Mouse (Mus musculus) liver, embryonic 12.5 days (tissue): ENCODE data around the gene Cpz. TPM values are rescaled to one million over a fixed set of nuclear protein-coding genes. Genes with fewer than 3 reads are reported as not detected.

Experiments used
- ATAC-seq: fragments of 200-750 bp; cut with Nextera tagmentation; 2 replicates; pipeline ENCODE4 v1.8.0; 2017; ENCODE audit warnings: moderate number of reproducible peaks, mild to moderate bottlenecking, moderate library complexity
- H3K27ac ChIP-seq: fragments of 300-500 bp; sonication (generic); 2 replicates; pipeline ENCODE4 v1.5.1; 2016; ENCODE audit warnings: mild to moderate bottlenecking
- H3K27me3 ChIP-seq: fragments of 300-500 bp; sonication (generic); replicated peaks from 2 replicates; pipeline ENCODE4 v1.6.1; 2016; ENCODE audit warnings: mild to moderate bottlenecking, moderate library complexity
- H3K36me3 ChIP-seq: fragments of 300-500 bp; sonication (generic); 2 replicates; pipeline ENCODE4 v1.6.1; 2016; ENCODE audit warnings: mild to moderate bottlenecking, moderate library complexity
- H3K4me1 ChIP-seq: fragments of 300-500 bp; sonication (generic); 2 replicates; pipeline ENCODE4 v1.6.1; 2016
- H3K4me2 ChIP-seq: fragments of 300-500 bp; sonication (generic); 2 replicates; pipeline ENCODE4 v1.6.1; 2016; ENCODE audit warnings: mild to moderate bottlenecking, moderate library complexity
- H3K4me3 ChIP-seq: fragments of 300-500 bp; sonication (generic); 2 replicates; pipeline ENCODE4 v1.5.1; 2016; ENCODE audit warnings: mild to moderate bottlenecking, moderate library complexity
- H3K9ac ChIP-seq: fragments of 300-500 bp; sonication (generic); 2 replicates; pipeline ENCODE4 v1.6.1; 2016; ENCODE audit warnings: mild to moderate bottlenecking, moderate library complexity
- H3K9me3 ChIP-seq: fragments of 300-500 bp; sonication (generic); replicated peaks from 2 replicates; pipeline ENCODE4 v1.6.1; 2016; ENCODE audit warnings: mild to moderate bottlenecking, moderate library complexity
- WGBS: fragments of 180-500 bp; shearing (Covaris S2); methylation state at CpG from one replicate; pipeline ENCODE4 v1.1.7; 2016; ENCODE audit not compliant: insufficient replicate concordance; 5-methylcytosine and 5-hydroxymethylcytosine counted together
- polyA plus RNA-seq: library from polyadenylated mRNA; unstranded; fragments of >200 nt; fragmentation: Nextera tagmentation; extraction: Ambion mirVana; gene quantifications from 2 replicates; pipeline ENCODE4 v1.2.1, GENCODE M21; 2016

Cpz gene
- polyA plus RNA-seq, 1 experiment from 2014 or later, result 1.8 TPM

DNA sequence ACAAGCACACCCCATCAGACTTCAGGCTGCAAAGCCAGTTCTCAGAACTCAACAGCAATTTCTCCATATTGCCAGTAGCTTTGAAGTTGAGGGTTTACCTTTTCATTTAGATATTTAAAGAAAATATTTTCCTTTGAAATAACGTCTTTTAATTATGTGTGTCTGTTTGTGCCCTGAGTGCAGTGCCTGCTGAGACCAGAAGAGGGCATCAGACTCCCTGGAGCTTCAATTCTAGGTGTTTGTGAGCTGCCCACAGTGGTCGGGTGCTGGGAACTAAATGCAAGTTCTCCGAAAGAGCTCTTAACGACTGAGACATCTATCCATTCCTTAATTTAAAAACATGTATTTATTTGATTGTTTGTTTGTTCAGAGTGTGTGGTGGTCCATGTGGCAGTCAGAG, 65.7 kb downstream of the Cpz start:
- no peak overlapping the region for H3K9ac ChIP-seq
- peaks cover 23% of the 10 kb centered on the region; the same call in 1 of the 2 replicates for H3K27me3 ChIP-seq
- H3K36me3 ChIP-seq, result no peaks in the 10 kb centered on the region
- no peak overlapping the region for H3K4me2 ChIP-seq
- H3K4me1 ChIP-seq, result no peaks in the 10 kb centered on the region
- H3K9me3 ChIP-seq, result no peaks in the 10 kb centered on the region
- 57% methylated on average over 4 of the region's 4 CpGs for WGBS
- no peak overlapping the region for H3K4me3 ChIP-seq
- no peak for ATAC-seq
- H3K27ac ChIP-seq, result no peak overlapping the region

DNA sequence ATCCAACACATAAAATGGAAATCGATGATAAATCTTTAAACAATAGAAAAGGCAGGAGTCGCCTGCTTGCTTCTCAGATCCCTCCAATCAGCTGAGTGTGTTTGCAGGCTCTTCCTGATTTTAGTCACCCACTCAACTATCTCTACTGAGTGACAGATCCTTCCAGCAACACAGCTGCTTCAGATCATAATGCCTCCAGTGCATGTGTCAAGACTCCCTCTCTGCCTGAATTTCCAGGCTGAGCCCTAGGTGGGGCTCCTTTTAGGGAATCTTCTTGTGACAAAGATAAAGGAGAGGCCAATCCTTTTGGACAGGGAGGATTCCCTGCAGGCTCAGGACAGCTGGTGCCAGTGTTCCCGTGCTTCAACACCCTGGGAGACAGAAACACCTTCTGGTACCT, 67.2 kb downstream of the Cpz start:
- Histone ChIP-seq H3K4me3 (no peak overlapping the region), H3K9ac (no peak overlapping the region), H3K4me1 (no peaks in the 10 kb centered on the region), H3K36me3 (no peaks in the 10 kb centered on the region), H3K27ac (no peak overlapping the region), H3K27me3 (peaks cover 13% of the 10 kb centered on the region; the same call in 1 of the 2 replicates), H3K9me3 (no peaks in the 10 kb centered on the region), H3K4me2 (no peak overlapping the region)
- WGBS, result 51% methylated on average over 3 of the region's 3 CpGs
- ATAC-seq, result no peak

DNA sequence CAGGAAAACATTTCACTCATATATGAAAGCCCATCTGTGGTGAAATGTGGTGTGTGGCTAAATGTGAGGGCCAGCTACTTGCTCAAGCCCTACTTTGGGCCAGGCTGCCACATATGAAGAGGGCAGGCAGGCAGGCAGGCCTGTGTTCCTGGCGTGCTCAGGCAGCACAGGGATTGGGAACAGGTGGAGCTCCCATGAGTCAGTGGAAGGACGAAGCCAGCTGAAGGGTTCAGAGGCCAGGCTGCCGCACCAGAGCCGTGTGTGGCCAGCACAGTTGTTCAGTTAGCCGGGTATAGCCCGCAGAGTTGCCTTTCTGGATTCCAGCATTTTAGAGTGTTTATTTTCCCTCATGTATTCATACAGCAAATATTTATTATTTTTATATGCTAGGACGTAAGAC, 68.1 kb downstream of the Cpz start:
- Histone ChIP-seq H3K4me2 (no peak overlapping the region), H3K27ac (no peak overlapping the region), H3K9ac (no peak overlapping the region), H3K27me3 (peaks cover 5% of the 10 kb centered on the region; the same call in 1 of the 2 replicates), H3K9me3 (no peaks in the 10 kb centered on the region), H3K4me3 (no peak overlapping the region), H3K4me1 (no peaks in the 10 kb centered on the region), H3K36me3 (no peaks in the 10 kb centered on the region)
- 65% methylated on average over 7 of the region's 7 CpGs for WGBS
- ATAC-seq, result no peak

DNA sequence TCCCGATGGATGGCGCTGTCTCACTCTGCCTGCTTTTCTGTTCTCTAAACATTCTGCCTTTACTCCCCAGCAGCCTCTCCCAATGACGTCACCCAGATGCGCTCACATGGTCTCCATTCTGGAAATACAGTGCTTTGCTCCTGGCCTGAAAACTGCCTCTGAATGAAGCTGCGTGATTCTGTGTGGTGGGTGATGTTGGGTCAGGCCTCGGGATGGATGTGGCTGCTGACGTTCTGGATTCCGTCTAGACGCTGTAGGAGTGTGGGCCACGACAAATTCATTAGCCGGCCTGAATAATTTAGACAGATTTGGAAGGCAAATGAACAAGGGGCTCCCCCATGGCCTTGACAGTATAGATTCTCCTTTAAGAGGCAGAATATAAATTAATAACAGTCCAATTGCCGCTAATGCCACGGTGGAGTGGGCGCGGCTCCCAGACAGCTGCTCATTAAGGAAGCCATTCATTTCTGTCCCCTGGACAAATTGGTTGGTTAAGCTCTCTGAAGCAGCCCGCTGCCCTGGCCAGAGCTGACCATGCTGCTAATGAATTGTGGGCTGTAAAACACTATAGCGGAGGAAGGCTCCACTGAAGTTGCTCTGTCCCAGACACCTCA, 71.2 kb downstream of the Cpz start:
- Histone ChIP-seq H3K4me1 (no peaks in the 10 kb centered on the region), H3K36me3 (no peaks in the 10 kb centered on the region), H3K27me3 (peaks cover 6% of the 10 kb centered on the region), H3K4me2 (no peak overlapping the region), H3K27ac (no peak overlapping the region), H3K9ac (no peak overlapping the region), H3K9me3 (no peaks in the 10 kb centered on the region), H3K4me3 (no peak overlapping the region)
- WGBS, result 60% methylated on average over 17 of the region's 17 CpGs
- no peak for ATAC-seq

Other genes starting within 250 kb of the Cpz start
- gene Adra2c, start 247.4 kb downstream of the Cpz start, polyA plus RNA-seq, result 0.06 TPM in 1 of 2 replicates, not detected in the other
- gene Hmx1, start 136.6 kb downstream of the Cpz start, polyA plus RNA-seq, result 0.32 TPM in 1 of 2 replicates, not detected in the other
- gene Trmt44, start 49.4 kb upstream of the Cpz start, polyA plus RNA-seq, result 5.0 and 5.3 TPM in 2 replicates
- 4.1 and 4.4 TPM in 2 replicates for gene Acox3, start 57.3 kb upstream of the Cpz start, polyA plus RNA-seq
- gene Htra3, start 154.1 kb upstream of the Cpz start, polyA plus RNA-seq, result 1.2 and 1.4 TPM in 2 replicates
- 3.3 and 3.8 TPM in 2 replicates for gene Sh3tc1, start 214.3 kb upstream of the Cpz start, polyA plus RNA-seq
- 0.08 and 0.12 TPM in 2 replicates for gene Ablim2, start 232.2 kb upstream of the Cpz start, polyA plus RNA-seq